In genomic region chr11:120233441-120234135, GRCm38 (mm10) we compare ENCODE assay signal across 8 mouse cellular contexts. TPM values are rescaled to one million over a fixed set of nuclear protein-coding genes. Genes with fewer than 3 reads are reported as not detected.
DNase-seq lines count a peak whose midpoint lies in the region; ATAC-seq and TF ChIP-seq lines count a peak whose summit lies in the region.

No protein-coding gene starts in this region.

- no peaks in the 10 kb centered on the region for H3K36me3 ChIP-seq in erythroblast, embryonic 14.5 days (ENCODE audit: control insufficient read depth)
- no peaks in the 10 kb centered on the region for H3K36me3 ChIP-seq in heart, embryonic 16.5 days (ENCODE audit: control insufficient read depth, insufficient read depth)
- 0 out of 2 replicates have a peak, but pooled peaks cover 10% of the 10 kb centered on the region for H3K36me3 ChIP-seq in limb, embryonic 14.5 days (ENCODE audit: control insufficient read depth, insufficient read depth, low read length)

- H3K9me3 ChIP-seq in erythroblast, embryonic 14.5 days (ENCODE audit: control insufficient read depth, low read length) = peaks cover 9% of the 10 kb centered on the region; the same call in 1 of the 2 replicates
- H3K9me3 ChIP-seq in heart, embryonic 16.5 days (replicated peaks; ENCODE audit: control insufficient read depth, low read length) = no peaks in the 10 kb centered on the region
- H3K9me3 ChIP-seq in limb, embryonic 14.5 days (ENCODE audit: control insufficient read depth, low read length) = no peaks in the 10 kb centered on the region

- WGBS in heart, embryonic 16.5 days = under 1% methylated on average over 51 of the region's 51 CpGs
- under 1% methylated on average over 51 of the region's 51 CpGs for WGBS in limb, embryonic 14.5 days

- no peak for ATAC-seq in erythroblast, adult 5-6 weeks (replicated peaks; ENCODE audit: low FRiP score, poor library complexity, severe bottlenecking)
- no peak for ATAC-seq in heart, embryonic 16.5 days (replicated peaks; ENCODE audit: extremely low read depth, insufficient read depth, low FRiP score)
- ATAC-seq in limb, embryonic 14.5 days (ENCODE audit: low FRiP score, low read depth) = no peak

- TF ChIP-seq POLR2A in cortical plate, adult 2 months (IDR thresholded peaks at IDR 0.05; ENCODE audit: extremely low read depth, insufficient read depth, low read length) = no peak
- no peak for TF ChIP-seq POLR2A in limb, embryonic 14.5 days (IDR thresholded peaks at IDR 0.05; ENCODE audit: borderline replicate concordance, extremely low read depth, insufficient read depth, insufficient read length)

- peak overlapping the region; percentile 96 for H3K27ac ChIP-seq in cortical plate, adult 2 months (ENCODE audit: insufficient read depth, low read length)
- H3K27ac ChIP-seq in heart, embryonic 16.5 days (ENCODE audit: low read length) = peak overlapping the region; percentile 85
- peak overlapping the region; percentile 72 for H3K27ac ChIP-seq in limb, embryonic 14.5 days (replicated peaks; ENCODE audit: low read depth, low read length)

- TF ChIP-seq CTCF in cortical plate, adult 2 months (IDR thresholded peaks at IDR 0.05; ENCODE audit: extremely low read depth, insufficient read depth, low read length) = no peak

- H3K4me2 ChIP-seq in heart, embryonic 16.5 days (ENCODE audit: low read depth, low read length) = peak overlapping the region; percentile 90
- H3K4me2 ChIP-seq in limb, embryonic 14.5 days (replicated peaks; ENCODE audit: low read depth, low read length, severe bottlenecking) = peak overlapping the region; percentile 96

- peak overlapping the region; percentile 55 for H3K4me3 ChIP-seq in erythroblast, embryonic 14.5 days (replicated peaks)
- peak overlapping the region; percentile 85 for H3K4me3 ChIP-seq in cortical plate, adult 2 months (ENCODE audit: insufficient read depth, low read length)
- peak overlapping the region; percentile 73 for H3K4me3 ChIP-seq in heart, embryonic 16.5 days (ENCODE audit: low read length)
- H3K4me3 ChIP-seq in limb, embryonic 14.5 days (replicated peaks; ENCODE audit: low read length) = peak overlapping the region; percentile 83

- DNase-seq in B cell, adult 2 months = peak; percentile 27 to 38
- DNase-seq in limb, embryonic 14.5 days (ENCODE audit: low spot score) = no peak
- peak; percentile 83 for DNase-seq in neural tube, embryonic 10.5 days (ENCODE audit: extremely low spot score, low spot score)
- DNase-seq in natural killer cell, adult 2 months (ENCODE audit: low spot score in 2 of 2) = no peak

- peaks cover 66% of the 10 kb centered on the region for H3K4me1 ChIP-seq in erythroblast, embryonic 14.5 days (ENCODE audit: control insufficient read depth)
- peaks cover 3% of the 10 kb centered on the region for H3K4me1 ChIP-seq in cortical plate, adult 2 months (ENCODE audit: control insufficient read depth, insufficient read depth, low read length)
- H3K4me1 ChIP-seq in heart, embryonic 16.5 days (ENCODE audit: control insufficient read depth, insufficient read depth, low read length) = peaks cover 23% of the 10 kb centered on the region
- H3K4me1 ChIP-seq in limb, embryonic 14.5 days (ENCODE audit: control insufficient read depth, insufficient read depth, low read length) = peaks cover 24% of the 10 kb centered on the region

- peak overlapping the region; percentile 99 for H3K9ac ChIP-seq in heart, embryonic 16.5 days (ENCODE audit: low read length)
- H3K9ac ChIP-seq in limb, embryonic 14.5 days (ENCODE audit: low read depth, low read length, severe bottlenecking) = peak overlapping the region; percentile 99

- H3K27me3 ChIP-seq in erythroblast, embryonic 14.5 days (ENCODE audit: control insufficient read depth) = peaks cover 100% of the 10 kb centered on the region
- no peaks in the 10 kb centered on the region for H3K27me3 ChIP-seq in heart, embryonic 16.5 days (ENCODE audit: control insufficient read depth, insufficient read depth, low read length)
- H3K27me3 ChIP-seq in limb, embryonic 14.5 days (ENCODE audit: control insufficient read depth, insufficient read depth, low read length) = no peaks in the 10 kb centered on the region

RNA-seq across cellular contexts. Expression of gene Bahcc1, which starts 0.8 kb away (rescaled TPM):
- polyA plus RNA-seq in erythroblast, embryonic 14.5 days (2012) = 0.17 and 0.21 TPM in 2 replicates
- total RNA-seq in erythroblast, adult 5-6 weeks (2015; ENCODE audit: low replicate concordance) = 2.1 and 3.3 TPM in 2 replicates
- total RNA-seq in erythroblast, adult 5-6 weeks (2017; ENCODE audit: low replicate concordance) = 0.84 and 2.0 TPM in 2 replicates
- polyA plus RNA-seq in cortical plate, adult 2 months (2012; rRNA removed) = 10.1 and 10.2 TPM in 2 replicates
- 4.6 and 4.7 TPM in 2 replicates for polyA plus RNA-seq in heart, embryonic 16.5 days (2015; fragmentation: Nextera tagmentation; extraction: Ambion mirVana)
- 22.9 and 28.3 TPM in 2 replicates for polyA plus RNA-seq in limb, embryonic 14.5 days (2012; rRNA removed)
- 14.0 and 14.9 TPM in 2 replicates for polyA plus RNA-seq in limb, embryonic 14.5 days (2014; fragmentation: Nextera tagmentation; extraction: Ambion mirVana)

Comparison
In these comparisons a context has a peak if more than half of its experiments do, and no peak if none do; other contexts are left out.
1. DNase-seq: peak in B cell, adult 2 months (2 of 2) and neural tube, embryonic 10.5 days (single experiment); none in limb, embryonic 14.5 days (single experiment) and natural killer cell, adult 2 months (0 of 2).
2. Peak in every context shown above with its lines, with median percentiles within 50 percentile points of each other: H3K4me3 ChIP-seq and H3K27ac ChIP-seq.